Mouse (Mus musculus): ENCODE data around the gene Gm32717. TPM values are rescaled to one million over a fixed set of nuclear protein-coding genes. Genes with fewer than 3 reads are reported as not detected.
"Not testable (repeated sequence)": the region's sequence is repeated elsewhere in the genome, so short reads cannot be mapped to it uniquely, and the experiment has no call there.

The Gm32717 gene
- total RNA-seq (2022) = under 1 TPM; 0.42 to 0.65 (median 0.46) TPM

GRCm38 (mm10) chr10:118240680-118241079, at the start of gene Gm32717:
Gm32717 (minus strand) TSS chr10:118240780.
- DNase-seq = not testable (repeated sequence)

DNA sequence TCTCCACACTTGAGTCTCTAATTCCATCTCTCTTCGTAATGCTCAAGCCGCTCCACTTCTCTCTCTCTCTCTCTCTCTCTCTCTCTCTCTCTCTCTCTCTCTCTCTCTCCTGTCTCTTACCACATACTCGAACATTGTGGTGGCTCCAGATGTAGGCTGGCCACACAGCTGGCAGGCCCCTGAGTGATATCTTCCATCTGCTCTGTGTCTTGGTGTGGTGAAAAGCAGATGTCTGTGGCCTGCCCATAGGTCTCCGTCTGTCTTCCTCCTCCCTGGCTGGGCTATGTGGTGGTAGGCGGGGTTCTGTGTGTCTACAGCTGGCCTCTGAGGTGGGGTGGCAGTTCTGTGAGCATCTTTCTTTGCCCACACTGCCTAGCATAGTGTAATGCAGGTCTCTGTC, 42.4 kb upstream of the Gm32717 start:
- not testable (repeated sequence) for DNase-seq

DNA sequence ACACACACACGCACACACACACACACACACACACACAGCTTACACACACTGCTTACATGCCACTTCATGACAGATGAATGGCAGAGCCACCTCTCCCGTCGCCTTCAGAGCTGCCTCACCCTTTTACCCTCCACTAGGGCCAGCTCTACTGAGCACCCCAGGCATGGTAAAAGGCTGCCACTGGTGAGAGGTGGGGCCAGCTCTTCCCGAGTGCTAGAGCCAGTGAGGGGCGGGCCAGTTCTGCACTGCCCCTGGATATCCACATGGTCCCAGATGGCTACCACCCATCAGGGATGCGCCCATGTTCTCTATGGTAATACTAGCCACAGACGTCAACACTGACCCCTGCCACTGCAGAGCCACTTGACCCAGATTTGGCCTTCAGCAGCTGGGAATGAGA, 42.0 kb upstream of the Gm32717 start:
- DNase-seq = not testable (repeated sequence)

- DNase-seq = not testable (repeated sequence)
Observed at GRCm38 (mm10) chr10:118278069-118278468, 37.5 kb upstream of the Gm32717 start.

DNA sequence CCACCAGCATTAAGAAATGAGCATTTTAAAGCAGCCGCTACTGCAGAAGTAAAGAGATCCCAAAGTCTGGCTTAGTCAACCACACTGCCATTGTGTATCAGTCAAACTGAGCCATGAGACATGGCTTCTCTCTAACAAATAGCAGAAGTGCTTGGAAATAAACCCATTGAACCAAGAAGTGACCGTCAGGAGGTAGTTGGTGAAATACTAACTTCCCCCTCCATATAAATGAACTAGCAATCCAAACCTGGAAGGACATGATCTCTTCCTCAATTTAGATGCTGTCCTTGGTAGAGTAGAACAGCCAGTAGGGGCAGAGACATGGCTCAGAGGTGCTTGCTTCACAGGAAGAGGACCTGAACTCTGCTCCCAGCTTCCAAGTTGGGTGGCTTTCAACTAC, 30.8 kb upstream of the Gm32717 start:
- DNase-seq = not testable (repeated sequence)

DNA sequence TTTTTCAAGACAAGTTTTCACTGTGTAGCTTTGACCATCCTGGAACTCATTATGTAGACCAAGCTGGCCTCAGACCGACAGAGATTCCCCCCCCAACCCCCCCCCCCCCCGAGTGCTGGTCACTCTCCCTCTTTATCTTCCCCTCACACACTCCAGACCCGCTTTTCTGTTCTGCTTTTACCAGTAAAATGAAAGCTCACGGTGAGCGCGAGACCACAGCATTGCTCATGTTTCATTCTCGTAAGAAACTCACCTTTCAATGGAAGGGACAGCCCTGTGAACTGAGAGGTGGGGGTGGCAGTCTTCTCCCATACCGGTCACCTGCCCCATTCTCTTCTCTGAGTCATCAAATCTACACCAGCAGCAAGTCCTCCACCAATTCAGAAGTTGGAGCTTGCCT, 28.2 kb upstream of the Gm32717 start:
- DNase-seq = not testable (repeated sequence)

DNA sequence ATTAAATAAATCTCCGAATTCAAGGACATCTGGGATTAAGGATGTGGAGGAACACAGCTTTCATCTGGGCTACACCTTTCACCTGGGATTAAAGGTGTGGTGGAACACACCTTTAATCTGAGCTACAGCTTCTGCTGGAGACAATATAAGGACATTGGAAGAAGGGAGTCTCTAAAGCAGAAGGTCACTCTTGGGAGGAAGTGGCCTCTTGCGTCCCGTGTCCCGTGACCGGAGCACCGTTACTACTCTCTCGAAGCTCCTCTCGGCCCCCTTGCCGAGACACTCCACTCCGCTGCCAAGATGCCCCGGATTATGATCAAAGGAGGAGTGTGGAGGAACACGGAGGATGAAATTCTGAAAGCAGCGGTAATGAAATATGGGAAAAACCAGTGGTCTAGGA, 17.8 kb upstream of the Gm32717 start, which contains the start of gene Gm32802:
Gm32802 (plus strand) TSS at position 301 of the 400 bp plus-strand sequence.
- DNase-seq = not testable (repeated sequence)

DNA sequence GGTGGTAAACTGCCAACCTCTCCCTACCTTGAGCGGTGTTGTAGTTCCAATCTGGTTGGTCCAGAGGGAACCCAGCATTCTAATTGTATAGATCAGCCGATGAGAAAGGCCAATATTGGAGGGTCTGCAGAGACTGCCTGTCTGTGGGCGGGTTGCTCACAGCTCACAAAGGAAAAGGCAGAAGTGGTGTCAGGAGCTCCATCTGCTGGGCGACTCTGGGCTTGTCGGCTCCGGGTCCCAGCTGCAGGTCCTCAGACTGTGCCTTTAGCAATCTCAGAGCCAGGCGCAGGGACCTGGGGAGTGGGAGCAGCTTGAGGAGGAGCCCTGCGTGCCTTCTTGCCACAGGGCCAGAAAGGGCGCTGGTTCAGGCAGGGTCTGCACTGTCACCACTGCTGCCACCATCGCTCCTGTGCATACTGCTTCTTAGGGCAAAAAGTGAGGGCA, 10.3 kb upstream of the Gm32717 start:
- DNase-seq = no peak

- not testable (repeated sequence) for DNase-seq
Observed at GRCm38 (mm10) chr10:118249006-118249595, 8.5 kb upstream of the Gm32717 start.

DNA sequence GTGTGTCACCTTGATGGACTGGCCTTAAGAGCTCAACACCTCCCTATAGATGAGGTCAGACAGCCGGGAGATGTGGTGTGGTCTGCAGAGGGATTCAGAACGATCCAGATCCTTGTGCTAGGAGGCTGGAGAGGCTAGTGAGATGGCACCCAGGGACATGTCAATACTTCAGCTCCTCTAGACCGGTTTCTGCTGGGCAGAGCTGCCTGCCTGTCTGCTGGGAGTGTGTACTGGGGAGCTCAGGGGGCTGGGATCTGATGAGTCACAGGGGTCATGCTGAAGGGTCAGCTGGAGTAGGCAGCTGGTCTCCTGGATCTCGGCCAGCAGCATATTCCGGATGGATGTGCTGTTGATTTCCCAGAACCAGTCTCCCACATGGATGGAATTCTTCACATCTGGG, 8.0 kb downstream of the Gm32717 start:
- DNase-seq = not testable (repeated sequence)

GRCm38 (mm10) chr10:118227629-118228028, 13.0 kb downstream of the Gm32717 start:
- not testable (repeated sequence) for DNase-seq

DNA sequence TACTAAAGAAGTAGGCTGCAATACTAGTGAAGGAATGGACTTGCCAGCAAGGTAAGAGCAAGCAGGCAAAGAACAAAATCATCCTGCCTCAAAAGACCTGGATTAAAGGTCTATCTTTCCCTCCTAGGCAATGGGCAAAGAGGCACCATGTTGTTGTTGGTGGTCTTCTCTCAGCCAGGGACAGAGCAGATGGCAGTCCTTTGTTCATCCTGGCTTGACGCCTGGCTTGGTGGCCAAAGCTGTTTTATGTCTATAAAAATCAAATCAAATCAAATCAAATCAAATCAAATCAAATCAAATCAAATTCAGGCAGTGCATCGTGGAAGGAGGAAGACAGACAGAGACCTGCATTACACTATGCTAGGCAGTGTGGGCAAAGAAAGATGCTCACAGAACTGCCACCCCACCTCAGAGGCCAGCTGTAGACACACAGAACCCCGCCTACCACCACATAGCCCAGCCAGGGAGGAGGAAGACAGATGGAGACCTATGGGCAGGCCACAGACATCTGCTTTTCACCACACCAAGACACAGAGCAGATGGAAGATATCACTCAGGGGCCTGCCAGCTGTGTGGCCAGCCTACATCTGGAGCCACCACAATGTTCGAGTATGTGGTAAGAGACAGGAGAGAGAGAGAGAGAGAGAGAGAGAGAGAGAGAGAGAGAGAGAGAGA, 24.7 kb downstream of the Gm32717 start:
- not testable (repeated sequence) for DNase-seq

DNA sequence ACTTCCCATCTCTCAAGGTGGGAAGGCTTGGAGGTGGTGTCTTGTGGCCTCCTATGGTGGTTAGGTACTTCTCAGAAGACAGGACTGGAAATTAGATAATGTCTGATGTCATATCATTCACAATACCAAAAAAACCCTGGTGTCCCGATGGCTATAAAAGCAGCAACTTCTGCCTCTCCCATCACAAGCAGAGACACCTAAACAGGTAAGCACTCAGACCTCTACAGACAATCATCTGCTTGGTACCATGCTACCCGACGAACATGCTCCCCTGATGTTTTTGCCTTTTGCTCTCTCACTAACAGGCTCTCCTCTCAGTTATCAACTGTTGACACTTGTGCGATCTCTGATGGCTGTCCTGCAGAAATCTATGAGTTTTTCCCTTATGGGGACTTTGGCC, 35.9 kb downstream of the Gm32717 start, which contains the start of gene Il22:
Il22 (plus strand) TSS at position 301 of the 400 bp plus-strand sequence.
- no peak for DNase-seq

DNA sequence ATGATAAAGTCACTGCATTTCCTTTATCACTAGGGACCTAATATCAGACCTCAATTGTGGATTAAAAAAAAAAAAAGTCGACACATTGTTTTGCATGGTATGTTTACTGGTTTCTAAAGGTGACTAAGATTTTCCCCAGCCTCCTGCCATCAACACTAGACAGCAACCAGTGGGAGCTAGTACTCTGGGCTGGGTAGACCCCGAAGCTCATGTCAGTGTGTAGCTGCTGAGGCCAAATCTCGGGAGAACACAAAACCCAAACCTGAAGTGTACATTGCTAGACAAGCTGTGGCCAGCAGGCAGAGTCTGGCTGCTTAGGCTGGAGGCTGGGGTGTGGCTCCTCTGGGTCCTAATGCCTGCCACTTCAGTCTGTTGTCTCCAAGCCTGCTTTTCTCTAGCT, 45.4 kb downstream of the Gm32717 start:
- DNase-seq = not testable (repeated sequence)

Other genes with a start within 250 kb of the Gm32717 start
- gene Mdm1, start 99.0 kb downstream of the Gm32717 start, total RNA-seq (2022) = 10 to 100 TPM; 11.6 to 15.6 (median 14.0) TPM
- gene Il22, start 35.8 kb downstream of the Gm32717 start, total RNA-seq (2022) = not detected
- gene Gm32802, start 17.9 kb upstream of the Gm32717 start, total RNA-seq (2022) = under 1 TPM; 0.42 to 0.65 (median 0.46) TPM
- gene Iltifb, start 54.3 kb upstream of the Gm32717 start, total RNA-seq (2022) = not detected
- gene Gm9040, start 86.2 kb upstream of the Gm32717 start, total RNA-seq (2022) = not detected
- not detected for gene Gm9044, start 91.6 kb upstream of the Gm32717 start, total RNA-seq (2022)
- under 1 TPM in 1 of 4 experiments, not detected in 3; 0.15 TPM for gene Gm9045, start 97.1 kb upstream of the Gm32717 start, total RNA-seq (2022)
- not detected for gene Gm9046, start 102.5 kb upstream of the Gm32717 start, total RNA-seq (2022)
- gene Gm9048, start 107.9 kb upstream of the Gm32717 start, total RNA-seq (2022) = not detected
- gene Gm9049, start 113.3 kb upstream of the Gm32717 start, total RNA-seq (2022) = under 1 TPM in 1 of 4 experiments, not detected in 3; 0.15 TPM
- under 1 TPM in 1 of 4 experiments, not detected in 3; 0.80 TPM for gene Ifng, start 200.3 kb upstream of the Gm32717 start, total RNA-seq (2022)